Mouse (Mus musculus) lung, postnatal 25 days (tissue): ENCODE results near the gene Gm14409.
"Not testable (repeated sequence)": the region's sequence is repeated elsewhere in the genome, so short reads cannot be mapped to it uniquely, and the experiment has no call there.

Source experiments
- DNase-seq: peaks from one replicate; pipeline ENCODE4 v3.0.0; 2022; ENCODE audit warnings: low spot score

The Gm14409 gene

GRCm38 (mm10) chr2:177266936-177267335 lies at the start of gene Gm14409:
TSS of gene Gm14409 (minus strand) at chr2:177267036.
- not testable (repeated sequence) for DNase-seq

- not testable (repeated sequence) for DNase-seq
These were observed 42.8 kb upstream of the Gm14409 start for GRCm38 (mm10) chr2:177309627-177310026.

GRCm38 (mm10) chr2:177304980-177305379 lies 38.1 kb upstream of the Gm14409 start:
- DNase-seq = not testable (repeated sequence)

GRCm38 (mm10) chr2:177283701-177284100 lies 16.9 kb upstream of the Gm14409 start:
- not testable (repeated sequence) for DNase-seq

GRCm38 (mm10) chr2:177277754-177278153 lies 10.9 kb upstream of the Gm14409 start:
- DNase-seq = not testable (repeated sequence)

GRCm38 (mm10) chr2:177272237-177272636 lies 5.4 kb upstream of the Gm14409 start:
- not testable (repeated sequence) for DNase-seq

GRCm38 (mm10) chr2:177247449-177247848 lies 19.4 kb downstream of the Gm14409 start:
- DNase-seq = not testable (repeated sequence)

GRCm38 (mm10) chr2:177230461-177230860 lies 36.4 kb downstream of the Gm14409 start:
- DNase-seq = not testable (repeated sequence)
